ENCODE assay signal across 19 mouse cellular contexts in genomic region chr16:76199006-76199405, GRCm38 (mm10).
A peak's percentile ranks its signal among the peaks of the same experiment; 100 is the strongest.
DNase-seq lines count a peak whose midpoint lies in the region; ATAC-seq lines count a peak whose summit lies in the region.
"Had no signal": no experiment of that assay in that cellular context is flagged by ENCODE, and none has a peak within 500 bp of the region (broad histone marks: within the 10 kb centered on the region; RNA-seq: fewer than 3 reads in every experiment).

No protein-coding gene starts in this region.

- no peak overlapping the region for H3K4me3 ChIP-seq in embryonic facial prominence, embryonic 12.5 days
- H3K4me3 ChIP-seq in embryonic facial prominence, embryonic 10.5 days, result no peak overlapping the region
- no peak overlapping the region for H3K4me3 ChIP-seq in kidney, embryonic 15.5 days (replicated peaks)
- H3K4me3 ChIP-seq in brown adipose tissue, adult 24 weeks (ENCODE audit: insufficient read depth, low read depth, low read length), result no peak overlapping the region
- H3K4me3 ChIP-seq: embryonic facial prominence, embryonic 15.5 days; erythroblast, embryonic 14.5 days; forebrain, embryonic 10.5 days; heart, embryonic 13.5 days; hindbrain, embryonic 15.5 days had no signal

- no peak for ATAC-seq in embryonic facial prominence, embryonic 12.5 days (ENCODE audit: insufficient number of reproducible peaks, insufficient read depth, low FRiP score, low TSS enrichment)
- no peak for ATAC-seq in kidney, embryonic 15.5 days (replicated peaks; ENCODE audit: low FRiP score)
- ATAC-seq: forebrain, embryonic 14.5 days had no signal

- no peak overlapping the region for H3K27ac ChIP-seq in embryonic facial prominence, embryonic 12.5 days
- no peak overlapping the region for H3K27ac ChIP-seq in embryonic facial prominence, embryonic 10.5 days (replicated peaks)
- H3K27ac ChIP-seq in kidney, embryonic 15.5 days, result no peak overlapping the region
- peak overlapping the region; percentile 84 for H3K27ac ChIP-seq in brown adipose tissue, adult 24 weeks (replicated peaks; ENCODE audit: low read depth, low read length)
- H3K27ac ChIP-seq: embryonic facial prominence, embryonic 15.5 days; forebrain, embryonic 10.5 days; heart, embryonic 13.5 days; hindbrain, embryonic 15.5 days had no signal

- no peaks in the 10 kb centered on the region for H3K27me3 ChIP-seq in embryonic facial prominence, embryonic 12.5 days
- H3K27me3 ChIP-seq in embryonic facial prominence, embryonic 10.5 days (replicated peaks; ENCODE audit: low read depth, poor library complexity, severe bottlenecking), result no peaks in the 10 kb centered on the region
- H3K27me3 ChIP-seq in kidney, embryonic 15.5 days, result no peaks in the 10 kb centered on the region
- H3K27me3 ChIP-seq: embryonic facial prominence, embryonic 15.5 days; heart, embryonic 13.5 days; hindbrain, embryonic 15.5 days had no signal

- no peaks in the 10 kb centered on the region for H3K36me3 ChIP-seq in embryonic facial prominence, embryonic 12.5 days
- no peaks in the 10 kb centered on the region for H3K36me3 ChIP-seq in embryonic facial prominence, embryonic 10.5 days (replicated peaks)
- no peaks in the 10 kb centered on the region for H3K36me3 ChIP-seq in kidney, embryonic 15.5 days
- H3K36me3 ChIP-seq: embryonic facial prominence, embryonic 15.5 days; forebrain, embryonic 10.5 days; heart, embryonic 13.5 days; hindbrain, embryonic 15.5 days had no signal

- H3K9me3 ChIP-seq in embryonic facial prominence, embryonic 12.5 days, result no peaks in the 10 kb centered on the region
- H3K9me3 ChIP-seq in embryonic facial prominence, embryonic 10.5 days, result no peaks in the 10 kb centered on the region
- no peaks in the 10 kb centered on the region for H3K9me3 ChIP-seq in kidney, embryonic 15.5 days (replicated peaks)
- H3K9me3 ChIP-seq: embryonic facial prominence, embryonic 15.5 days; forebrain, embryonic 10.5 days; heart, embryonic 13.5 days; hindbrain, embryonic 15.5 days had no signal

- 52% methylated on average over 3 of the region's 3 CpGs for WGBS in embryonic facial prominence, embryonic 12.5 days
- WGBS in embryonic facial prominence, embryonic 10.5 days, result 61% methylated on average over 3 of the region's 3 CpGs
- WGBS in kidney, embryonic 15.5 days, result 84% methylated on average over 3 of the region's 3 CpGs

- 0 out of 2 replicates have a peak overlapping the region, but pooled peaks have one; percentile 5 for H3K9ac ChIP-seq in embryonic facial prominence, embryonic 12.5 days
- no peak overlapping the region for H3K9ac ChIP-seq in kidney, embryonic 15.5 days
- H3K9ac ChIP-seq: embryonic facial prominence, embryonic 15.5 days; heart, embryonic 13.5 days; hindbrain, embryonic 15.5 days had no signal

- no peak overlapping the region for H3K4me2 ChIP-seq in embryonic facial prominence, embryonic 12.5 days (replicated peaks)
- no peak overlapping the region for H3K4me2 ChIP-seq in kidney, embryonic 15.5 days
- H3K4me2 ChIP-seq: embryonic facial prominence, embryonic 15.5 days; heart, embryonic 13.5 days; hindbrain, embryonic 15.5 days had no signal

- no peaks in the 10 kb centered on the region for H3K4me1 ChIP-seq in embryonic facial prominence, embryonic 12.5 days
- peaks cover 8% of the 10 kb centered on the region for H3K4me1 ChIP-seq in embryonic facial prominence, embryonic 10.5 days
- peaks cover 5% of the 10 kb centered on the region; the same call in 1 of the 2 replicates for H3K4me1 ChIP-seq in kidney, embryonic 15.5 days
- no peaks in the 10 kb centered on the region for H3K4me1 ChIP-seq in brown adipose tissue, adult 24 weeks (ENCODE audit: control insufficient read depth, insufficient read depth, insufficient read length, low read length)
- H3K4me1 ChIP-seq: embryonic facial prominence, embryonic 15.5 days; forebrain, embryonic 10.5 days; heart, embryonic 13.5 days; hindbrain, embryonic 15.5 days had no signal

- no peak for DNase-seq in embryonic facial prominence, embryonic 10.5 days (ENCODE audit: low spot score)
- DNase-seq in kidney, adult 8-10 months, result peak; percentile 46 to 48
- DNase-seq in adipocyte (ENCODE audit: low spot score), result peak; percentile 52
- no peak for DNase-seq in spleen, postnatal 4 days (ENCODE audit: low spot score in 2 of 2)
- DNase-seq: cerebellum, adult 18-20 months; cerebellum, adult 9-11 months; cerebellum, postnatal 36 days; gastrocnemius, postnatal 36 days; heart, adult 11 months; heart, postnatal 36 days had no signal

Comparison
In these comparisons a context has a peak if more than half of its experiments do, and no peak if none do; other contexts are left out.
1. DNase-seq: peak in kidney, adult 8-10 months (2 of 2) and adipocyte (single experiment); none in embryonic facial prominence, embryonic 10.5 days (single experiment) and spleen, postnatal 4 days (0 of 2).